Mouse (Mus musculus) ES-E14 (cell line): Measurements from ENCODE around the gene Abcc9. TPM values are rescaled to one million over a fixed set of nuclear protein-coding genes. Genes with fewer than 3 reads are reported as not detected.

ENCODE experiments used
- DNase-seq: peaks from one replicate; pipeline ENCODE4 v3.0.0-alpha.2; 2013; ENCODE audit warnings: low read depth, low spot score
- H3K27ac ChIP-seq: 2 replicates; pipeline ENCODE4 v1.5.1; 2012; ENCODE audit warnings: low read depth, mild to moderate bottlenecking, low read length, moderate library complexity, mixed read lengths; ENCODE audit not compliant: poor library complexity, insufficient read depth, severe bottlenecking
- H3K36me3 ChIP-seq: 2 replicates; pipeline ENCODE4 v1.6.1; 2012; ENCODE audit warnings: mild to moderate bottlenecking, low read length, moderate library complexity, mixed read lengths; ENCODE audit not compliant: control insufficient read depth, poor library complexity, insufficient read depth, severe bottlenecking
- H3K4me1 ChIP-seq, 2 experiments: fragments of 150-350 bp in 1 of 2; sonication (generic) in 1 of 2; 2 replicates each; pipeline ENCODE4 v1.6.1; 2012; ENCODE audit warnings: low read length in 2 of 2, mild to moderate bottlenecking in 1 of 2, mixed read lengths in 1 of 2; ENCODE audit not compliant: control insufficient read depth in 2 of 2, insufficient read depth in 2 of 2, poor library complexity in 1 of 2
- H3K4me3 ChIP-seq, 2 experiments: fragments of 150-350 bp in 1 of 2; sonication (generic) in 1 of 2; 2 replicates each; pipeline ENCODE4 v1.5.1; 2012; ENCODE audit warnings: low read length in 2 of 2, low read depth in 1 of 2, mild to moderate bottlenecking in 1 of 2, mixed read lengths in 1 of 2; ENCODE audit not compliant: insufficient read depth in 1 of 2, poor library complexity in 1 of 2, severe bottlenecking in 1 of 2
- H3K9ac ChIP-seq: 2 replicates; pipeline ENCODE4 v1.6.1; 2012; ENCODE audit warnings: low read depth, mild to moderate bottlenecking, low read length, mixed read lengths; ENCODE audit not compliant: poor library complexity, insufficient read depth, severe bottlenecking
- H3K9me3 ChIP-seq: fragments of 150-350 bp; sonication (generic); 2 replicates; pipeline ENCODE4 v1.6.1; 2012; ENCODE audit warnings: low read depth, mild to moderate bottlenecking, low read length; ENCODE audit not compliant: control insufficient read depth, insufficient read depth
- CHD2 ChIP-seq: IDR thresholded peaks from 2 replicates; pipeline ENCODE4 v1.6.1; 2014; ENCODE audit warnings: mild to moderate bottlenecking, low read depth, low read length, inconsistent platforms
- HCFC1 ChIP-seq: IDR thresholded peaks from 2 replicates; pipeline ENCODE4 v1.6.1; 2012; ENCODE audit warnings: low read length, inconsistent platforms, borderline replicate concordance; ENCODE audit not compliant: insufficient read depth
- MAFK ChIP-seq: IDR thresholded peaks from 2 replicates; pipeline ENCODE4 v1.6.1; 2014; ENCODE audit warnings: mild to moderate bottlenecking, low read depth, low read length, inconsistent platforms; ENCODE audit not compliant: insufficient read depth
- ZC3H11A ChIP-seq: IDR thresholded peaks from 2 replicates; pipeline ENCODE4 v1.6.1; 2012; ENCODE audit warnings: low read depth, mild to moderate bottlenecking, inconsistent platforms, low read length, borderline replicate concordance
- ZNF384 ChIP-seq: IDR thresholded peaks from 2 replicates; pipeline ENCODE4 v1.6.1; 2012; ENCODE audit warnings: low read depth, low read length, inconsistent platforms
- in situ Hi-C, 2 experiments: fragments of 600-800 bp; cut with MboI; formaldehyde crosslinking; loops; one replicate each; pipeline ENCODE4 v1.15.1; 2025; ENCODE audit warnings: low sequenced_read_pairs in 2 of 2, inconsistent platforms in 1 of 2; ENCODE audit not compliant: unreplicated experiment in 2 of 2
- total RNA-seq: library from RNA; depleted of rRNA; stranded (reverse); fragments of 300-350 nt; gene quantifications from 2 replicates; pipeline ENCODE4 v1.2.3, GENCODE M21; 2012

Abcc9 gene
- total RNA-seq, 1 experiment, result 0.13 TPM

DNA sequence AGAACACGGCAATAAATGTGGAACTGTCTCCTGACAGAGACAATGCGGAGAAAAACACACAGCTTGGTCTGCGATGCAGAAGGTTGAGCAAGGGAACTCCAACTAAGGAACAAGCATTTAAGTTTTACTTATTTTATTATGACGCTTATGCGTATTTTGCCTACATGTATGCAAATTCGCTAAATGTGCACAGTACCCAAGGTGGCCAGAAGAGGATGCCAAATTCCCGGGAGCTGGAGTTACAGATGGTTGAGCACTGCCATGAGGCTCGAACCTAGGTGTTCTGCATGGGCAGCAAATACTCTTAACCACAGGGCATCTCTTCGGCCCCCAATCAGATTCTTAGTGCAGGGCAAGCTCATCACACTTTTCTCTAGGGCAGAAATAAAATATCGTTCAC lies 144.0 kb downstream of the Abcc9 start:
- no peak overlapping the region for H3K9ac ChIP-seq
- no peak overlapping the region for H3K27ac ChIP-seq
- no peaks in the 10 kb centered on the region for H3K4me1 ChIP-seq
- no peak for DNase-seq
- no peak overlapping the region for H3K4me3 ChIP-seq
- H3K9me3 ChIP-seq, result no peaks in the 10 kb centered on the region
- TF ChIP-seq ZC3H11A (peak; percentile 31; the same call in 1 of the 2 replicates), CHD2 (no peak), MAFK (no peak)
- in situ Hi-C loops, result no loop called here
- H3K36me3 ChIP-seq, result no peaks in the 10 kb centered on the region

DNA sequence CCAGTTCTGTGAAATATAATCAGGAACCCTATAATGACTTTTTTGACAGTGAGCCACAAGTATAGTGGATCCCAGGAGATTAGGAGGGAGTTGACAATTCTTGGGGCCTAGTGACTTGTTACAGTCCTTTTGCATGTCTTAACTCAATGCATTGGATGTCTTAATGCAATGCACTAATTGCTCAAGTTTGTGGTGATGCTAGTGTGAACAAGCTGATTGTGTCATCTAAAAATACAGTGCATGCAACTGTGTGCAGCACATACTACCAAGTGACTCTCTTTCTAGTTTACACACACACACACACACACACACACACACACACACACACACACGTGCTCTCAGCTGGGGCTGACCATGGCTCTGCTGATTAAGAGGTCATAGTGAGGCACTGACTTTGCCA lies 146.1 kb downstream of the Abcc9 start:
- no peak for DNase-seq
- H3K4me3 ChIP-seq, result no peak overlapping the region
- no peaks in the 10 kb centered on the region for H3K9me3 ChIP-seq
- TF ChIP-seq ZC3H11A (no peak), HCFC1 (no peak), CHD2 (no peak), MAFK (no peak), ZNF384 (no peak)
- no peak overlapping the region for H3K27ac ChIP-seq
- no peaks in the 10 kb centered on the region for H3K4me1 ChIP-seq
- in situ Hi-C loops, result no loop called here
- H3K9ac ChIP-seq, result no peak overlapping the region
- no peaks in the 10 kb centered on the region for H3K36me3 ChIP-seq

DNA sequence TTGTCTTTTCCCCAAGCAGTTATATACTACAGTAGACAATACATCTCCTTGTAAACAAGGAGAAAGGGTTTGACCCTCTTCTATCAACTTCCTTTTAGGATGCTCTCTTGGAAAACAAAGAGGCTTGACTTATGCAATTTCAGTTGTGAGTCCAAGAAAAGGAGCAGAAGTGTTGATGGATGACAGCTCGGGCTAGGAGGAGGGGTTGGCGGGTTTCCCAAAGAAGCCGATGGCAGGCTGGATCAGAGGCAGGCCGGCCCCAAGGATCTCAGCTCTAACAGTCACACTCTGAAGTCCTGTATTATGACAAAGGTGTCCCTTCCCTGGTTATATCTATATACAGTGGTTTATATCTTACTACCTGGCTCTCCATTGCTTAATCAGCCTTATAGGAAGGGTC lies 150.6 kb downstream of the Abcc9 start:
- no peak for DNase-seq
- no peaks in the 10 kb centered on the region for H3K36me3 ChIP-seq
- H3K9me3 ChIP-seq, result no peaks in the 10 kb centered on the region
- H3K4me1 ChIP-seq, result no peaks in the 10 kb centered on the region
- H3K9ac ChIP-seq, result no peak overlapping the region
- TF ChIP-seq HCFC1 (no peak), MAFK (no peak)
- no peak overlapping the region for H3K4me3 ChIP-seq
- no peak overlapping the region for H3K27ac ChIP-seq
- in situ Hi-C loops, result no loop called here

DNA sequence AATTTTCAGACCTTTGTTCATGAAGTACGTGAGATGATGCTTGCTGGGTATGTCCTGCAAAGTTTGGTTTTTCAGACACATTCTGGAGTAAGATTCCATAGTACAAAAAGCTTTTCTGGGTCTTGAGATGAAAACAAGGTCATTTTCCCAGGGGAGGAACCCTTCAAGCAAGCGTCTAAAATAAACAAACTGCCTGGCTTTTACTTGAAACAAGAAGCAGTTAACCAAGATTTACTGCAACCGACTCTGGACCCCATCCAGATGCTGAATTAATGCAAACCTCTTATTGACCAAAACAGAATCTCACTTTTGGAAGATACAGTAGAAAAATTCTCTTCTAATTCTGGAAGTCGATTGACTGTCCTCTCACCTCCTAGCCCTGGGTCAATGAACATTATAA lies 151.2 kb downstream of the Abcc9 start:
- Histone ChIP-seq H3K36me3 (no peaks in the 10 kb centered on the region), H3K4me1 (no peaks in the 10 kb centered on the region), H3K9me3 (no peaks in the 10 kb centered on the region), H3K4me3 (no peak overlapping the region), H3K9ac (no peak overlapping the region), H3K27ac (no peak overlapping the region)
- no peak for TF ChIP-seq ZNF384
- no peak for TF ChIP-seq HCFC1
- TF ChIP-seq CHD2, result no peak
- no peak for TF ChIP-seq MAFK
- no peak for TF ChIP-seq ZC3H11A
- no peak for DNase-seq
- in situ Hi-C loops, result no loop called here

DNA sequence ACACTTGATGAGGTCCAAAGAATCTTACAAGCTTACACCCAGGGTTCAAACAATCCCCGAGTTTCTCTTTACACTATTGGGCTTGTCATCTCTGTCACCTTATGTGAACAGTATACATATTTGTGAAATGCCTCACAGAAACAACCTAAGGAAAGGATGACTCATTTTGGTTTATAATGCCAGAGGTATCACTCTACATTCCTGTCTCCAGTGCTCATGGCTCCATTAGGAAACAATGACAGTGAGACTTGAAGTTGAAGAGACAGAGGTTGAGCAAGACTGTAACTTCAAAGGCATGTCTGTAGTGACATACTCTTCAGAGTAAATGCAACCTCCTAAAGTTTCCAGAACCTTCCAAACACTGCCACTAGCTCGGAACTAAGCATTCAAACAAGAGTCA lies 153.7 kb downstream of the Abcc9 start:
- Histone ChIP-seq H3K4me1 (no peaks in the 10 kb centered on the region), H3K9ac (no peak overlapping the region), H3K9me3 (no peaks in the 10 kb centered on the region), H3K36me3 (no peaks in the 10 kb centered on the region), H3K4me3 (no peak overlapping the region), H3K27ac (no peak overlapping the region)
- no peak for DNase-seq
- in situ Hi-C loops, result no loop called here
- TF ChIP-seq ZNF384 (no peak), HCFC1 (no peak), MAFK (no peak), ZC3H11A (no peak), CHD2 (no peak)
